Mouse (Mus musculus) fibroblast of lung, adult 2 months (primary cell): ENCODE data around the gene Dbi.

Experiments used
- DNase-seq: peaks from one replicate; pipeline ENCODE4 v3.0.0-alpha.2; 2011; ENCODE audit warnings: low read depth

The Dbi gene

DNA sequence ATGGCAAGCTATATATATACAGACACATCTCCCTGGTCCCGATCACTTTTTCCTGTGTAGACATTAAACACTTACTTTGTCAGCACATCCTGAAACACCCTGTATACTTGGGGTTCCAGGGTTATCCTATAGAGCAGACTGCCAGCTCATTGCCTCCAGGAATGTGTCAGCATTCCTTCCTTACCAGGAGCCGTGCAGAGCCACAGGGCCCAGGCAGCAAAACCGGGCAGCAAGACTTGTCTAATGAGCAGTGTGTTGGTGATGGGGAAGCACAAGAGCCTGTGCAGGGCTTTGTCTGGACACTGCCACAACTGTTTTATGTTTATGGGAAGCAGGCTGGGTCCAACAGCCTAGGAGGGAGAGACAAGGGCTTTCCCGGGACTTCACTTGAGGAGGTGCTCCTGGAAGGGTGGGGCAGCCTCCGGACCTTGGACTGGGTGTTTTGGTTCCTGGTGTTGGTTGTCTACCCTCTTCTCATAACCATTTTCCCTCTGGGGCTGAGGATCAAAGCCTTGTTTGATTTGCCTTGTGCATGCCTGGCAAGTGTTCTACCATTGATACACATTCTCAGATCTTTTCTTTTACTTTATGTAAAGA, 36.9 kb downstream of the Dbi start:
- DNase-seq, result no peak

DNA sequence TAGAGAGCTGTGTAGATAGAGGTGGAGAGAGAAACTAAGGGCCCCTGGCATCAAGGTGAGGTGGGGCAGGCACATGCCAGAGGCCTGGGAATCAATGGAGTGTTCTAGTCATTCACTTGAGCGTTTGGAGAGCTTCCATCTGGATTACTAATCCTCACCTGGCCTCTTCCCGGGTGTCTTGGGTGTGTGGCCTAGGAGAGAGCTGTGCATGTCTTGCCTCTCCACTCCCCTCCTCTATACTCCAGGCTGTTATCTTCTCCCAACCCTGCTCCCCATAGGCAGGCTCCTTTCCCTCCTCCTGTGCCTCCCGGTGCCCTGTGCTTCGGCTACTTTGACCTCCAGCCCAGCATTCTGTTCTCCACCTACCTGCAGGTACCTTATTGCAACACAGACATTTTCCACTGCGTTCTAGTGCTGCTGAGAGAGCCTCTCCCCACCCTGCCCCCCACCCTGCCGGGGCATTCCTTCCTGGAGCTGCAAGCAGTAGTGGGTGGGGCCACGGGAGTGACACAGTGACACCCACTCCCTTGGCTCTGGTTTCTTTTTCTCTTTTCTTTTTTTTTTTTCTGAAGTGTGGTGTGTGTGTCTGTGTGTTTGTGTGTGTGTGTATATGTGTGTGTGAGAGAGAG, 37.8 kb downstream of the Dbi start:
- no peak for DNase-seq

DNA sequence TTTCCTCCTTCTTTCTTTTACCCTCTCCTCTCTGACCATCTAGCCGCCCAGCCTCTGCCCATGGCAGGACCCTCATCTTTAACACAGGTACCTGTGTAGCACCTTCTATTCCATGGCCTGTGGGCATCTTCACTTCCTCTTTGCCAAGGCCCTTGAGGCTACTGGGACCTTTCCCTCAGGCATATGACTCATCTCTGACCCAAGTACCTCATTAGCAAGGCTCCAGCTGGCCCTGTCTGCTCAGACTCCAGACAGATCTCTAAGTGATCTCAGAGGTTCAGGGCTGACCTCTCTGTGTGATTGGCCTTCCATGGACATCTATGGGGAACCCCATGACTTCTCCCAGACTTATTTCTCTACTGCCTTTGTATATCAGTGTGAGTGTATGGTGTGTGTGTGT, 40.2 kb downstream of the Dbi start:
- no peak for DNase-seq

DNA sequence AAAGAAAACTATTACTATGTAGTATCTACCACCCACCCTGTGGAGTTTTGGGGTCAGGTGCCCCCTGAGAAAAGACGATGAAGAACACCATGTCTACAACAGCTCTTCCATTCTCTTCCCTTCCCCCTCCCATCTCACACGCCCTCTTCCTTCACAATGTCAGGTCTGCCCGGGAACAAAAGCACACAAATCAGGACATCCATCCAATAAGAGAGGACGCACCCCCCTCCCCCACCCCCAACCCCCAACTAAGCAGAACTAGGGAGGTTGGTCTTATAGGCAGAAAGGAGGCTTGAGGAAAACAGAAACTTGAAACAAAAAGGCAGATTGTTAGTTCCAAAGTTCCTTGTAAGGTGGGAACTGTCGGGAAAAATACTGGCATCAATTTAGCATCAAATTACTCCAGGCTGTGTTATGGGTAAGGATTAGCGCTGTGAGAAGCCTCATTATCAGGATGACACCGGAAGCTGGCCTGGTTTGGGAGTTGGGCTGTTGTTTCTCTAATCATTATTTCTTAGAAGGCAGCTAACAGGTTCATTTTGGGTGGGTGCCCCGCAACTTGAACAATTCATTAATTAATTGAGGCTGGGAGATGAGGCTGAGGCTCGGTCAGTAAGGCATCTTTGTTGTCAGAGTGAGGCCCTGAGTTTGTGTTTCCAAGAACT, 43.0 kb downstream of the Dbi start:
- no peak for DNase-seq

DNA sequence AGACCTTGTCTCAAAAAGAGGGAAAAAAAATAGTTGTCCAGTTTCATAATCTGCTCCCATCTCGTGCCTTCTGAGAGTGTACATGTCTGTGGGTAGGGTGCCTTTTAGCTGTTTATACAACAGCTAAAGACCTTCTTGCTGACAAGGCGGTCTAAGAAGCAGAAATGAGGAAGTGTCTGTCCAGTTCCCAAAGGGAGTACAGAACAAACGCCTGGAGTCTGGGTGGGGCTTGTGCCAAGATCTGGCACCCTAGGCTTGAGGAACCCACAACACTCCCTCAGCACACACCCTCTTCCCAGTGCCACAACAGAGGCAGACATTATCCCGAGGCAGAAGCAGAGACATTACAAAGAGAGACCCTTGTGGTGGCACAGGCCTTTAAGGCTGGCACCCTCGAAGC, 45.4 kb downstream of the Dbi start:
- no peak for DNase-seq

DNA sequence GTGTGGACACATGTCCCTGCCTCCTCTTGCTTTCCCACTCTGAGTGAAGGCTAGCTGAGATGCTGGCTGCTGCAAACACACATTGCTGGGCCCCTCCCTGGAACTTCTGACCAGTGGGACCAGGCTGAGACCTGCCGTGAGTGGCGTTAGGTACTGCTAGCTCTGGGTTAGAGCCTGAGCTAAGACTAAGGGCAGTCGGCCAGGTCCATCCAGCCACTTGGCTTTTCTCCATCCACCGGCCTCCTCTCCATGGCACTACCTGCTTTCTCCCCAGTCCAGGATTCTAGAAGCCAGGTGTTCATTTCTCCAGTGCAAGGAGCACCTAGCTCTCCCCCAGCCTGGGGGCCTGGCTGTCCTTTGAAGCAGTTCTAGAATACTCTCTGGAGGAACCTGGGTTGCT, 45.9 kb downstream of the Dbi start:
- no peak for DNase-seq

DNA sequence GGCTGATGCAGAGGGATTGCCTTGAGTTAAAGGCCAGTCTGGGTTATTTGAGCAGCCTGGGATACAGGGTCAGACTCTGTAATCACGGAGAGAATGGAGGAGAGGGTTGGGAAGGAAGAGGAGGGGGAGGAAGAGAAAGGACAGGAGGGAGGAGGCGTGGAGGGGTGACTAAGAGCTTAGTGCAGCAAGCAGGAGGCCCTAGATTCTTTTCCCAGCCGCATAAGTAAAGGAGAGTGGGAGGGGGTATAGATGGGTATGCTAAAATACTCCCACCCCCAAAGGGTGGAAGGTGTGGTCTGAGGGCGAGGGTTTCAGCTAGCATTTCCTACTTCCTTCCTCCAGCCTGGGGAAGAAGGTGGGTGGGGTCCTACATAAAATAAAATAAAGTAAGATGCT, 46.6 kb downstream of the Dbi start:
- no peak for DNase-seq

DNA sequence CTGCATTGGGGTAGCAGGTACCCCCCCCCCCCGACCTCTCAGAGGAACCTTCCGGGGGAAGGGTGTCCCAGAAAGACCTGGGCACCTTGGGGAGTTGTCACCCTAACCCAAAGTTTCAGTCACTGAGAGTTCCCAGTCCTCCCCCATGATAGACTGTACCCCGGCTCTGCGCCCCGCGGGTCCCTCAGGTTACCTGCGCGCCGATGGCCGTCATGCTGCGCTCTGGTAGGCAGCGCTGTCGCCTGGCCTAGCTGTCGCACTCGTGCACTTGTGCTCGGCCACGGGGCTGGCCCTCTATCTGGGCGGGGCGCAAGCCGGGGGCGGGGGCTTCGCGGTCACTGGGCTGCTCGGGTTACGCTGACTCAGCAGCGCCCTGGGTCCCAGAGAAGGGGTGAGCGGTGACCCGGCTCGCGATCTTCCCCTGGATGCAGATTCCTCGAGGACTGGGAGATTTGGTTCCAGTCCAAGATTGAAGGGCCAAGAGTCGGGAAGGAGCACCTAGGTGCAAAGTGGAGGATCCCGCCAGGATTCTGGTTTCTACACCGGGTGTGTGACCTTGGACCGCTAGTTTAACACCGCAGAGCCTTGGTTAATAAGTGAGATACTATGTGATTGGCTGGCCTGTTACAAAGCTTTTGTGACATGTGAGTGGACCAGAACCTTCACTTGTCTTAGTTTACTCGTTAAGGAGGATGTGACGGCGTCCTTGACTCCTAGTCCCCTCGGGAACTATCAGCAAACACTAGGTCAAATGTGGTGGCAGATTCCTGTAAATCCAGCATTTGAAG, 47.2 kb downstream of the Dbi start, which contains the start of gene Tmem37:
Tmem37 (minus strand) TSS at position 556 of the 788 bp plus-strand sequence.
- no peak for DNase-seq

DNA sequence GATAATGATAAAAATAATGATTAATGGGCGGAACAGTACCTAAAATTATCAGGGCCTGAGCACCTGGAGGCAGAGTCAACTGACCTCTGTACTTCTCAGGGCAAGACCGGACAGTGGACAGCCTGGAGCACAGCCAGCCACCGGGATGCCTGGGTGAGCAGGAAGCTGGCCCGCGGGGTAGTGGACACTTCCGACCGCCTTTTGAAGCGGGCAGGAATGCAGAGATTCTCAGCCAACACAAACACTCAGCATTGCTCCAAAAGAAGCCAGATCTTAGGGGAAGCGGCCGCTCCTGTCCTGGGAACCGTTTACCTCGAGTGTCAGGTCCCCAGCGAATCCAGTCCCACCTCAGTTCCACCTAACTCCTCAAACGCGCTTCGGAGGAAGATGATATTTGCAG, 48.0 kb downstream of the Dbi start:
- DNase-seq, result no peak

DNA sequence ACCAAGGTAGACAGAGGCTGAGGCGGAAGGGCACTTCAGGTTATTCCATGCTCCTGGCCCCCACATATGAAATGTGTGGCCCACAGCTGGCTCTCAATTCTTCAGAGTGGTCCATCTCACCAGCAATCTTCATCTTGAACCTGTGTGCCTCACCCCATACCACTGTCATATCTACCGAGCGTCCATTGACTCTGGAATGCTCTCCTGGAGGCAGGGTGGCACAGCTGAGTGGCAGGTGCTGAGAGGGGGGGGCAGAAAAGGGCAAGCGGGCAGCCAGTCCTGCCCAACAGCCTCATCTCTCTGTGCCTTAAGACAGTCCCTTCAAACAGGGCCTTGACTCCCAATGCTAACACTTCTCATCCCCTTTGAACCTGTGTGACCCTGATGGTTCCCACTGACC, 49.7 kb downstream of the Dbi start:
- no peak for DNase-seq

DNA sequence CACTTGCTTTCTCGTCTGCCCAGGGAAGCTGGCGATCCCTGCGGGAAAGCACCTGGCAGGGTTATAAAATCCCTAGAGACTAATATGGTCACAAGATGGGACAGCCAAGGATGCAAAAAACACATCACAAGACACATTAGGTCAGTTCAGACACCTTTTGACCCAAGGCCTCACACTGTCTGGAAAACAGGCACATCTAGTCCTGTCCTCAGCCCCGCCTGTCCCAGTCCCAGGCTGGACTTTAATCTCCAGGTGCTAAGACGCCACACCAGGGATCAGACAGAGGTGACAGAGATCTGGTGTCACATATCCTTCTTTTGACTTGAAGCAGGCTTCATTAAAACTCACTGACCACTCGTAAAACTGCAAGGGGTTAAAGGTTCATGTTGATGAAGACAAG, 50.7 kb downstream of the Dbi start:
- DNase-seq, result no peak

DNA sequence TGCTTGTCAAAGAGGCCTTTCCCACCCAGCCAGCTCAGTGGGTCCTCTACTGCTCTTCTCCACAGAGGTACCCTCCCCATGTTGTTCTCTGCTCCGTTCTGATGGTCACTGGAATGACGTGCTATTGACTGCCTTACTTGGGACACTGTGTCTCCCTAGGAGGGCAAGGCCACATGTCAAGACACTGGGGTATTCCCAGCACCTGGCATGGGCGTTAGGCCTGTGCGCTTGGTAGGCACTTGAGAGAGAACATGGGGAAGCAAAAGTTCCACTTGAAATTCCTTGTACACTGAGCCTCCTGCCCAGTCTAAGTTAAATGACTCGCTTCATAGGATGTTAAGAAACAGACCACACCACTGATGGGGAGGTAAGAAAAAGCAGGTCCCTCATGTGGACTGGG, 51.8 kb downstream of the Dbi start:
- DNase-seq, result no peak

DNA sequence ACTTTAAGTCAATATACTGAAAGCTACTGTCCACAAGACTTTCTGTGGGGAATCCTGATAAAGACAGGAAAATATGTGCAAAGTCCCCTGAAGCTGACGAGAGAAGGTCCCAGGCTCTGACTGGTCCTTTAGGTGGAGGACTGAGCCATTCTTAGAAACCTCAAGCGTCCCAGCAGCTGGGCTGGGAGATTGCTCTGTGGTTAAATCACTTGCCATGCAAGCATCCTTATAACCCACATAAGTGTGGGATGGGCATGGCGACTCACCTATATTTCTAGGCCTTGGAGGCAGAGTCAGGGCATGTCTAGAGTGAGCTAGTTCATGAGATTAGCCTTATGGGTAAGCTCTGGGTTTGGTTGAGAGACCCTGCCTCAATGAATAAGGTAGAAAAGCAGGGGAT, 54.3 kb downstream of the Dbi start:
- no peak for DNase-seq

DNA sequence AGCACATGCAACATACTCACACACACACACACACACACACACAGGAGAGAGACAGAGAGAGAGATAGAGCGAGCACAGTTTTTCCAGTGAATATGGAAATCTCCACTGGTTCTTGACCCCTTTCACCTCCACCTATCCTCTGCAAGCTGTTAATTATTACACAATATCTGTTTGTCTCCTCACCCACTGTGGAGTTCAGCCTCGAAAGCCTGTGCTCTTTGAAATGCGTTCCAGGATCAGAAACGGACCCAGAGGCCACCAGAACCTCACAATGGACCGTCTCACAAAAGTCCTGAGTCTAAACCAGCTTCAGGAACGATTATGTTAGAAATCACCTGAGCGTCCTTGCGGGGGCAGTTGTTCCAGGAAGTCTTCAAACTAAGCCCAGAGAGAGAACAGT, 54.7 kb downstream of the Dbi start:
- no peak for DNase-seq

DNA sequence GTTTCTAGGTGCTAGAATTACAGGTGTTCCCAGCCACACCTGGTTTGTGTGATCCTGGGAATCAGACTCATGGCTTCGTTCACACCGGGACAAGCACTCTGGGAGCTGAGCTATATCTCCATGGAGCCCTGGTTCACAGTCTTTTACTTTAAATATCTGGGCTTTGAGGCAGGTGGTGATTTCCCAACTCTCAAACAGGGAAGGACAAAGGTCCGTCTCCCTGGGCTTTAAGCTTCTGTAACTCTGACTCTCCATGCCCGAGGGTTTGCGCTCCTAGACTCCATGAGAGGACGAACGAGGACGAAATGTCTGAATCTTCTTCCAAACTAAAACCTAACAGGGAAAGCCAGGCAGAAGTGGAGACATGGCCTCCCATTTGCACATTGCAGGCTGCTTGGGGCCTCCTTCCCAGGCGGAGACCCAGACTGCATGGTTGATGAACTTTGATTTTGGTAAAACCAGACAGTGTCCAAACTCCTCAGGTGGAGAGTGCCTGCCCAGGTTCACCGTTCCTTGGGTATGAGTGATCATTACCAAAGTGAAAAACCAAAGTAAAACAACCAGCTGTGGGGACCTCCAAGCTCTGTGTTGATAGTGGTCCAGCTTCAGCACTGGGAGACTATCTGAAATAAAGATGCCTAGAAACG, 56.7 kb downstream of the Dbi start:
- DNase-seq, result no peak
